8 mouse cellular contexts compared by ENCODE assay signal in genomic region chr13:102589680-102590435, GRCm38 (mm10).
DNase-seq lines count a peak whose midpoint lies in the region; ATAC-seq and TF ChIP-seq lines count a peak whose summit lies in the region.

No protein-coding gene starts in this region.

- no peaks in the 10 kb centered on the region; the same call in 1 of the 2 replicates for H3K27me3 ChIP-seq in cerebellum, adult 2 months (ENCODE audit: control insufficient read depth, insufficient read depth, low read length)
- 0 out of 2 replicates have a peak, but pooled peaks cover 3% of the 10 kb centered on the region for H3K27me3 ChIP-seq in kidney, embryonic 16.5 days (ENCODE audit: insufficient read depth, low read length)
- H3K27me3 ChIP-seq in midbrain, postnatal 0 days (ENCODE audit: insufficient read depth, low read length) = no peaks in the 10 kb centered on the region
- H3K27me3 ChIP-seq in liver, embryonic 11.5 days (replicated peaks; ENCODE audit: control insufficient read depth, insufficient read depth, low read length) = no peaks in the 10 kb centered on the region

- no peaks in the 10 kb centered on the region for H3K36me3 ChIP-seq in kidney, embryonic 16.5 days (ENCODE audit: insufficient read depth, low read length)
- H3K36me3 ChIP-seq in midbrain, postnatal 0 days (ENCODE audit: insufficient read depth, low read length) = no peaks in the 10 kb centered on the region
- no peaks in the 10 kb centered on the region for H3K36me3 ChIP-seq in liver, embryonic 11.5 days (ENCODE audit: control insufficient read depth, insufficient read depth, low read length)

- H3K4me1 ChIP-seq in cerebellum, adult 2 months (ENCODE audit: control insufficient read depth, insufficient read depth, low read length) = peaks cover 3% of the 10 kb centered on the region
- peaks cover 16% of the 10 kb centered on the region for H3K4me1 ChIP-seq in kidney, embryonic 16.5 days (ENCODE audit: insufficient read depth, low read length)
- no peaks in the 10 kb centered on the region; the same call in 1 of the 2 replicates for H3K4me1 ChIP-seq in midbrain, postnatal 0 days (ENCODE audit: insufficient read depth, low read length)
- no peaks in the 10 kb centered on the region for H3K4me1 ChIP-seq in liver, embryonic 11.5 days (replicated peaks; ENCODE audit: control insufficient read depth, insufficient read depth, low read length)

- peak in 1 of 2 experiments; percentile 41 for DNase-seq in cerebellum, adult 2 months
- DNase-seq in cerebellum, adult 11 months = no peak
- DNase-seq in right cerebral cortex, postnatal 10 days (ENCODE audit: low spot score in 2 of 2) = peak; percentile 39 to 55
- DNase-seq in right cerebral cortex, adult 18-20 months = no peak
- peak; percentile 41 for DNase-seq in midbrain, postnatal 0 days (ENCODE audit: low spot score)
- DNase-seq in liver, embryonic 11.5 days (ENCODE audit: low spot score) = no peak

- no peak overlapping the region for H3K9ac ChIP-seq in kidney, embryonic 16.5 days (replicated peaks; ENCODE audit: low read length)
- no peak overlapping the region for H3K9ac ChIP-seq in midbrain, postnatal 0 days (replicated peaks; ENCODE audit: low read length, poor library complexity, severe bottlenecking)
- no peak overlapping the region for H3K9ac ChIP-seq in liver, embryonic 11.5 days (ENCODE audit: low read depth, low read length)

- H3K4me2 ChIP-seq in kidney, embryonic 16.5 days (replicated peaks; ENCODE audit: low read depth, low read length) = peak overlapping the region; percentile 29
- peak overlapping the region; percentile 4 for H3K4me2 ChIP-seq in midbrain, postnatal 0 days (ENCODE audit: low read depth, low read length, poor library complexity, severe bottlenecking)
- no peak overlapping the region; the same call in 1 of the 2 replicates for H3K4me2 ChIP-seq in liver, embryonic 11.5 days

- peak overlapping the region; percentile 47; the same call in 1 of the 2 replicates for H3K27ac ChIP-seq in cerebellum, adult 2 months (ENCODE audit: insufficient read depth, low read length)
- H3K27ac ChIP-seq in kidney, embryonic 16.5 days (ENCODE audit: low read length) = peak overlapping the region; percentile 69
- H3K27ac ChIP-seq in midbrain, postnatal 0 days (ENCODE audit: low read depth, low read length) = no peak overlapping the region
- no peak overlapping the region for H3K27ac ChIP-seq in liver, embryonic 11.5 days (ENCODE audit: low read depth, low read length)

- TF ChIP-seq CTCF in cerebellum, adult 2 months (IDR thresholded peaks at IDR 0.05; ENCODE audit: borderline replicate concordance, insufficient read depth, low read depth, low read length) = no peak
- no peak for TF ChIP-seq CTCF in midbrain, postnatal 0 days (IDR thresholded peaks at IDR 0.05)

- TF ChIP-seq POLR2A in cerebellum, adult 2 months (IDR thresholded peaks at IDR 0.05; ENCODE audit: borderline replicate concordance, insufficient read depth, low read length) = no peak

- 53% methylated on average over 18 of the region's 18 CpGs for WGBS in cerebellum, adult 2 months
- 23% methylated on average over 18 of the region's 18 CpGs for WGBS in kidney, embryonic 16.5 days
- WGBS in midbrain, postnatal 0 days = 17% methylated on average over 18 of the region's 18 CpGs
- WGBS in liver, embryonic 11.5 days = 66% methylated on average over 18 of the region's 18 CpGs

- no peak overlapping the region for H3K4me3 ChIP-seq in cerebellum, adult 2 months (replicated peaks; ENCODE audit: insufficient read depth, low read depth, low read length)
- H3K4me3 ChIP-seq in kidney, embryonic 16.5 days (ENCODE audit: low read length) = peak overlapping the region; percentile 7
- no peak overlapping the region for H3K4me3 ChIP-seq in midbrain, postnatal 0 days (ENCODE audit: low read depth, low read length)
- H3K4me3 ChIP-seq in liver, embryonic 11.5 days (ENCODE audit: low read depth, low read length) = no peak overlapping the region

- no peaks in the 10 kb centered on the region for H3K9me3 ChIP-seq in kidney, embryonic 16.5 days (ENCODE audit: low read length)
- no peaks in the 10 kb centered on the region for H3K9me3 ChIP-seq in midbrain, postnatal 0 days (ENCODE audit: low read length)
- H3K9me3 ChIP-seq in liver, embryonic 11.5 days (ENCODE audit: control insufficient read depth, low read length) = no peaks in the 10 kb centered on the region

- ATAC-seq in kidney, embryonic 16.5 days (ENCODE audit: low FRiP score, low TSS enrichment) = peak; percentile 89
- ATAC-seq in midbrain, postnatal 0 days (ENCODE audit: low FRiP score) = peak; percentile 49
- ATAC-seq in monocyte, adult 5-6 weeks (replicated peaks; ENCODE audit: insufficient number of reproducible peaks, low FRiP score, low TSS enrichment, poor library complexity, severe bottlenecking) = no peak
- ATAC-seq in liver, embryonic 11.5 days (replicated peaks; ENCODE audit: low FRiP score) = no peak

Comparison
In these comparisons a context has a peak if more than half of its experiments do, and no peak if none do; other contexts are left out.
1. DNase-seq: peak in right cerebral cortex, postnatal 10 days (2 of 2) and midbrain, postnatal 0 days (single experiment); none in cerebellum, adult 11 months (single experiment), right cerebral cortex, adult 18-20 months (single experiment) and liver, embryonic 11.5 days (single experiment).
2. H3K27ac ChIP-seq: peak in cerebellum, adult 2 months (single experiment) and kidney, embryonic 16.5 days (single experiment); none in midbrain, postnatal 0 days (single experiment) and liver, embryonic 11.5 days (single experiment).
3. ATAC-seq: peak in kidney, embryonic 16.5 days (single experiment) and midbrain, postnatal 0 days (single experiment); none in monocyte, adult 5-6 weeks (single experiment) and liver, embryonic 11.5 days (single experiment).